Mouse (Mus musculus) heart, postnatal 0 days (tissue): ENCODE measurements around the gene Cycs.

Experiments
- CTCF ChIP-seq: IDR thresholded peaks from 2 replicates; pipeline ENCODE4 v1.5.1; 2016; ENCODE audit warnings: antibody characterized with exemption, control low read depth, low read depth
- EP300 ChIP-seq: IDR thresholded peaks from 2 replicates; pipeline ENCODE4 v1.6.1; 2016; ENCODE audit warnings: antibody characterized with exemption, low read depth

DNA sequence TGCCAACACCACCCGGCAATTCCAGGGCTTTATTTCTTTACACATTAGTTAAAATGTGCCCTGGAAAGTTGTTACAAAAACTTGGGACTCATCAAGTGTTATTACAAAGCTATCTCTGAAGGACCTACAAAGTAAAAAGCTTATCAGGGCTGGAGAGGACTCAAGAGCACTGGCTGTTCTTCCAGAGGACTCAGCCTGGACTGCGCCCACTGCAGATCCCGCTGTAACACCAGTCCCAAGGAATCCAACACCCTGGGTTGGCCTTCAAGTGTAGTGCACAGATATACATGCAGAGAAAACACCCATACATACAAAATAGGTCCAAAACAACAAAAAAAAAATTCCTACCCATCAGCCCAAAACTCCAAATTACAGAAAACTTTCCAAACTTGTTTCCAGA is 2.7 kb downstream of the Cycs start:
- TF ChIP-seq CTCF (no peak), EP300 (no peak)
